Mouse (Mus musculus): Measurements from ENCODE around the gene Cldn34b4.

Gene Cldn34b4

DNA sequence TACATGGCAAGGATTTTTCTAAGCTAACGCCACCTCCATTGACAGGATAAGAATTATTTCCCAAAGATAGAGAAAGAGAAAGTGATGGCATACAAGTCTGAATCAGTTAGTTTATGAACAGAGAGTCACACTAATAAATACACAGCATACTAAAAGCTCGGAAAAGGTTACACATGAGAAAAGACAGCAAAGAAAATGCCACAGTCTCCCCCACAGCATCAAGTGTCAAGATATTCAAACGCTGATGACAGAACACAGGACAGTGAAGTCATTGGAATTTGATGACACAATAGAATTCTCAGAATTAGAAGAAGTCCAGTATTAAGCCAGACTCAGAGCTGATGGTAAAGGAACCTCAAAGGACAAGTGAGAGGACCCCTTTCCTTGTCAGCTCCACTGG lies at the start of gene Cldn34b4:
Gene Cldn34b4 (plus strand): TSS at position 301 of the 400 bp plus-strand sequence.
- DNase-seq (ENCODE audit: low read depth, low spot score) = no peak
